Mouse (Mus musculus): ENCODE measurements around the gene Mboat2. TPM values are rescaled to one million over a fixed set of nuclear protein-coding genes. Genes with fewer than 3 reads are reported as not detected.

Mboat2 gene
- total RNA-seq, 2 experiments from 2014 or later: 21.5 to 32.8 TPM

DNA sequence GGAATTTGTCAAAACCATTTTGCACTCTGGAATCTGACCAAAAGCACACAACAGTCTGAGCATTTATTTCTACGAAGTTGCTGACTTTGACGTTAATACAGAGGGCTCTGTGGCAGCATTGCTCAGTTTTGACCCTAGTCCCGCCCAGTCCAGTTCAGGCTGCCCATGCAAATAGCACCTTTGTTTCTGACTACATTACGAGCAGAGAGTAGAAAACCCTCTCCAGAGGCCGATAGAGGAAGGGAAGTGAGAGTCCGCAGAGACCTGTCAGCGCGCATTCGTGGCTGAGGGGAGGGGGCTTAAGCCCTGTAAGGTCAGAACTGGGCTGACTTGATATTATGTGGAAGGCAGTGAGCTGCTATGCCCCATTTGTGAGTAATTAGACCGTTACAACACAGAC lies 69.0 kb downstream of the Mboat2 start:
- no peak for DNase-seq

DNA sequence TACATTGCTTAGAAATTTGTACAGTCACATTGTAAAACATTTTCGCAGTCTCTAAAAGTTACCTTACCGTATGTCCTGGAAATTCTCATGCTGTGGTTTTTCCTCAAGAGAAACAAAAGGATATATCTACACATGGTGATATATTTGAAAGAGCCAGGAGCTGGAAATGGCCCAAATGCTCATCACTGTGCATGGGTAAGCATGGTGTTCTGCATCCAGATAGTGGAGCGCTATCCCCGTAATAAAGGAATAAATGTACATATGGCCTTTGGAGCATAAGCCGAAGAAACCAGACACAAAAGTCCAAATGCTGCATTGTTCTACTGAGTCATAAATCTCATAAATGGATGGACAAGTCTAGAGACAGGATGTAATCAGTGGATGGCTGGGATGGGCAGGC lies 72.1 kb downstream of the Mboat2 start:
- DNase-seq: no peak

DNA sequence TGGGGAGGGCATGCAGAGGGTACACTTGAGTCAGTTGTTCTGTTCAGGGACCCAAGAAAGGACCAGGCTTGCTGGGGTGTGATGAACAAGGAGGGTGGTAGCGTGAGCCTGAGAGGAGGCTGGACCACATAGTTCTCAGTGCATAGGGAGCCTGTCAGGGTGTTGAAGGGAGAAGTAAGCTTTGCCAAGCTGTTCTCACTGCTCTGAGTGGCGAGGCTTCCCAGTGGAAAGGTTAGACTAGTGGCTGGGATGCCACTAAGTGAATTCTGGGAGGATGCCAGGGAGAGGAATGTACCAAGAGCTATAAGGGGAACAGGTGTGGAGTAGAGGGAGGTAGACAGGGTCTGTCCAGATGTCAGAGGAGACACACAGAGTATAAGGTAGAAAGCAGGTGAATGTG lies 77.2 kb downstream of the Mboat2 start:
- DNase-seq: no peak

DNA sequence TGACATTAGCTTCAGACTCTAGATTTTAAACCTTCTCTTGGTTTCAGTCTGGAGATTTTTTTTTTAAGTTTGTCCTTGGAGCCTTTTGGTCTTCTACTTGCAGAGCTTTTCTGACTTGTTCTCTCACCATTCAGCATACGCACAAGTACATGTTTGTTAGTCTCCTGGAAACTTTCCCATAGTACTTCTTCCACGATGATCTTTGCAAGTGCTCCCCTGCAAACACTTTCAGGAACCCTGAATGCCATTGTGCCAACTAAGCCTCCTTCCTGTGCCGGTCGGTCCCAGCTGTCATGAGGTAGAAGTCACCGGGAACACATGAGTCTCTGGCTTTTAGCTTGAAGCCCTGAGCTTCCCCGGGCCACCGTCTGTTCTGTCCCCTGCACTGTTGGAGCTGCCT lies 79.0 kb downstream of the Mboat2 start:
- DNase-seq: no peak

DNA sequence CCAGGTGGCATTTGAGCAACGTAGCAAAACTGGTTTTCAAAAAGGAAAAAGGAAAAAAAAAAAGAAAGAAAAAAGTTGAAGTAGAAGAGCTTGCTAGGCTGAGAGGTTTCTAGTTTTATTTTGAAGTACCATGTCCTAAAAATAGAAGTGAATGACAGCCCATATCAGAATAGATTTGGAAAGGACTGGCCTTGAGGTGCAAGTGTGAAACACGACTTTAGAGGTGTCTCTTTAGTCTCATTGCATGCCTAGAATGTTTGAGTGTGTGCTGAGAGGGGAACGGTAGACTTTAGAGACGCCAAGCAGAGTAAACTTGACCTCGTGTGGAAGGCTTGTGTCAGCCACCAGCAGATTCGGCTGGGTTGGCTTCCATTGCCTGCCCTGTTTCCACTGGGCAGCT lies 81.5 kb downstream of the Mboat2 start:
- DNase-seq: no peak

DNA sequence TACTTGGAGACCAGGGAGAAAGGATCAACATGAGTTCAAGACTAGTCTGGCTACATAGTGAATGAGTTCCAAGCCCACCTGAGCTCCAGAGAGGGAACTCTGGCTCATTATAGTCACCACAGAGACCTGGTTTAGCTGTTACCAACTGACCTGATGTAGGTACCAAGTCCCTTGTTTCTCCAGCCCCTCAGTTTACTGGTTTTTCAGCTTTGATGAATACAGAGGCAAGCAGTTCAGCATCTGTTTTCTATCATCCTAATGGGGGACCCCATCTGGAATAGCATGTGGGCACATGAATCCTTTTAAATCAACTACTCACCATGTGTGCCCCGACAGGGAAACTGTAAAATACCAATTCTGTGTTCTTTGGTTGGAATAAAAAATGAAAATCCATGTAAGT lies 82.2 kb downstream of the Mboat2 start:
- DNase-seq: no peak

DNA sequence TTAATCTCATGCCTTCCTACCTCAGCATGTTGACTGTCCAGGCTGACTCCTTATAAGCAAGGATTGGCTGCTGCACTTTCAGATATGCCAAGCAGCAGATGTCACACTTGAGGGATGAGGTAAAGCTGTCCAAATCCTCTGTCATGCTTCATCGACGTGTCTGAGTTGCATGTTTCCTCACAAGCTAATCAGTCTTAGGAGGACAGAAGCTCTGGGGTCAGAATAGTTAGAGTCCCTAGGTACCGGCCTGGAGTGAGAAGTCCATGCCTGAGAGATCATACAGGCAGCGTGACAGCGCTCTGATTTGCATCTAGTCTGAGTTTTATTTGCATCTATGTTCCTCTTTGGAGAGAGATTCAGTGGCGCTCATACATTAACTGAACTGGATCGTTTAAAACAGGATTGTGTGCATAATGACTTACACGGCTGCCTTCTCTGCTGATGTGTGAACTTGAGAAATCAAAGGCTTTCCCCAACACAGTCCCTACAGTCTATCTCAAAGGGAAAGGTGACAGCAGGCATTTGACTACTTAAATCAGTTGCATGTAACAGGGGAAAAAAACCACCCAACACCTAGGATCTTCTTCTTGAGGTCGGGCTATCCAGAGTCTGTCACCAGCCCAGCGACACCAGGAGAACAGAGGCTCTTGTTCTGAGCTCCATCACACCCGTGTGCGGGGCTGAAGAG lies 88.0 kb downstream of the Mboat2 start:
- DNase-seq: no peak

DNA sequence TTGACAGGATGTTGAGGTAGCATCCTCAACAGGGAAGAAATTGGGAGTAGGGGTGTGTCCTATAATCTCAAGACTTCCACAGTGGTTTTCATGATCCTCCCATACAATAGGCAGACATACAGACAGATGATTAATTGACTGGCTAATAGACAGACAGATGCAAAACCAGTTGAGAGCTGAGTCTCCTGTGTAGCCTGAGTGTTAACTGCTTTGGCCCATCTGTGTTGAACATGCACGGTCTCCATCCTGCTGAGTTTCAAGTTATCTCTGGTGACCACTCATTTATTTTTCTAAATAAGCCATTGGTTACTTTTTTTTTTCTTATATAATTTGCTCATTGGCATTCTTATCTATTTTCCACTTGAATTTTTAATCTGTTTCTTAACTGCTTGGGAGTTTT lies 90.2 kb downstream of the Mboat2 start:
- DNase-seq: no peak

DNA sequence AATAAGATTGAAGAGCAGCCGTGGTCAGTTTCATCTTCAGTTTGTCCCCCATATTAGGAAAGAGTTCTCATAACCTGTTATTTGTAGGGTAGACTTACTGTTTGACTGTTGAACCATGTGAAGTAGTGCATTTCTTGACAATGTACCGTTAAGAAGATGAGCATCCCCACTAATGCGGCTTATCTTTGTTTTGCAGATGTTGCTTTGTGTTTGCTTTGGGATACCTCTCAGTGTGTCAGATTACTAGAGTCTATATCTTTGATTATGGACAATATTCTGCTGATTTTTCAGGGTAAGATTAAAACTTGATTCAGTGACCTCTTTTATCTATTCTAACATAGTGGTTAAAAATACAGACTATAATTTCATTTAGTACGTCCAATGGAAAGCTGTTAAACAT lies 93.3 kb downstream of the Mboat2 start:
- DNase-seq: no peak

DNA sequence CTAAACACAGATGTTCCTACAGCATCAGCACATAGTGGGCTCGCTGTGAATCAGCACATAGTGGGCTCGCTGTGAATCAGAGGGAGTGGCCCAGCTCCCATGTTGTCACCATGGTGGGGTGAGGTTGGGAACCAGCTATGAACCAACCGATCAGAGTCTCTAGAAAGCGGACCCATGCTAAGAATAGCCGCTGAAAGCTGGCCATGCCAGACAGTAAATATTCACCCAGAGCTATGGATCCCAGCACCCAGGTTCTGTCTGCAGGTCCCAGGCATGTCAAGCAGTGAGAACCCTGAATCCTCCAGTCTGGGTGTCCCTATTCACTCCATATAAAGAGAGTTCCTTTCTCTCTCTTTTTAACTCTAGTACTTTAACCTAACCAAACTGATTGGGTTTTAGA lies 94.6 kb downstream of the Mboat2 start:
- no peak for DNase-seq

DNA sequence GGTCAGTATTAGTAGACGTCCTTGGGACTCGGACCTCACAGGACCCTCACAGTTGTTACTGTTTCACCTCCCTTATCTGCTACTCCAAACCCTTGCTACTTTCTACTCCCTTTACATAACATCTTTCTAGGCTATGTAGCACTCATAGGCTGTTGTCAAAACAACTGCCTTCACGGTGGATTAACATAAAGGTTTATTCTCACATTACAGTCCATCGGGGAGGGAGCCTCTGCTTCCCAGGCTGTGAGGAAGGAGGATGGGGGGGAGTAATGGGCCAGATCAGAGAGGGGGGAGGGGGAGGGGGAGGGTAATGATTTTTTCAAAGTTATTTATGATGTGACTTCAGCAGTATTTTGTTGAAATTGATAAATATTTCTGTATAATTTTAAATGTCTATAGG lies 95.0 kb downstream of the Mboat2 start:
- no peak for DNase-seq

DNA sequence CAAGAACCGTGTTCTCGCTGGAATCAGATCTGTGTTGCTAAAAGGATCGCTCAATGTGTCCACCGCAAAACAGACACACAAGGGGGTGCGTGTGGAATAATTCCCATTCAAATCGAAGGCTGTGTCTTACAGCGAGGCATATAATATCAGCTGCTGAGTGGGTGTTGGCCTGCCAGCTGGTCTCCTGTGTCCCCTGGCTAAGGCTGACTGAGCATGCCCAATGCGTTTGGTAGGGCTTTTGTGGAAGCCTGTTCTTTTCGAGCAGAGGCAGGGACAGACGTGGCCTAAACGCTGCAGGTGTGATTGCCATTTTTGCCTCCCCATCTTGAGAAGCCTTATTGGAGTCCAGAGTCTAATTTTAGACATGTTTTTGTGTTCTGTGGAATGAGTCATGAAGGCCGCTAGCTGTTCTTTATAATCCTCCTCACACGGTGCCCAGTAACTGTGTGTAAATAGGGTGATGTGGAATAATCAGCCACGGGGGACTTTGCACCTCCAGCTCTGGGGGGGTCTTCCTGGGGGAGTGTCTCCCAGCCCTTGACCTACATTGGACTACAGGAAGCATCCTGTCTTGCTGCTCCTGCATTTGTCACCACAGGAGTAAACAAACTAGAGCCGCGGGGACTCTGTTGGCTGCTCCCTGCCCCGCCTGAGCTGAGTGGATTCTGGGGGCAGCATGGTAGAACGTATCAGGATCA lies 97.5 kb downstream of the Mboat2 start:
- no peak for DNase-seq

DNA sequence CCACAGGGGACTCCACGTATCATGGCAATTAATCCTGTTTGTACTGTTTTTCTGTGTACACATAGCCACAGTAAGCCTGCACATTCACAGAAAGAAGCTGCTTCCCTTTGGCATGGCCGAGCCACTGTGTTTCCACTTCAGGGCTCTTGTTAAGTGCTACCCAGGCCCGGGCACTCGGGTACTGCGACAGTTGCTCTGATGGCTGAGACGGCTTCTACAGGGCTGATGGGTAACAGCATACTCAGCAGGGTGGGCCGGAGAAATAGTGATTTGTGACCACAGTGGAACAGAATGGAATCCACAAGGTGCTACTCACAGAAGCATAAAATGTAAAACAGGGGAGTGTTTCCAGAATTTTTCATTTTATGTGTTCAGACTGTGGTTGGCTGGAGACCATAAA lies 98.4 kb downstream of the Mboat2 start:
- no peak for DNase-seq

DNA sequence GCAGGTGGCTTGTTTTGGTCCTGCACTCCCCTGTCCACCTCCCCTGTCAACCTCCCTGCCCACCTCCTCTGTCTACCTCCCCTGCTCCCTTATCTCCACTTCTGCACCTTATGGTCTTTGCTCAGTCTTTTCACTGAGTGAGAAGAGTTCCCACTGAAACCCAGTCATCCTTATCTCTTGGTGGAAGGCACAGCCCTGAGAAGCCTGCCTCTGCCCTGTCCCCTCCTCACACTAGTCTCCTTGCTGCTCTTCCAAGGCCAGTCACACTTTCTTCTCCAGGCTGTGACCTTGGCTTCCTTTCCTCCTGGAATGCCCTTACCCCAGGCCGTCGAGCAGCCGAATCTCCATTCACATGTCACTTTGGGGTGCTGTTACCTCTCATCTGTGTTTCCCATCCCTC lies 100.1 kb downstream of the Mboat2 start:
- peak in 1 of 2 experiments; percentile 40 for DNase-seq

DNA sequence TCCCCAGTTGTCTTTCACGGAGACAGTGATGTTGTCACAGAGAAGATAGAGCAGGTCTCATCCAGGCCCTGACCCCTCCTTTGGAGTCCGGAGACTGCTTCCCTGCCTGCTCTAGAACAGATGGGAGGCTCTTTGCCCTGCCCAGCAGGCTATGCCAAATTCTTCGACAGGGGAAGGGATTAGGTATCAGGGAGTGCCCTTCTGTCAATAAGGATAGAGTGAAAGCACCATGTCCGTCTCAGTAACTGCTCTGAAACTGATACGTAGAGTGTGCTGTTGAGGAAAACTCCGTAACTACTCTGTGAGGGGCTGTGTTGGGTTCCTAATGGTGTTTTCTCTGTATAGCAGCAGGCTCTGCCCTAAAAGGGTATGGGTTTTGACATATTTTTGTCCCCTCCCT lies 101.4 kb downstream of the Mboat2 start:
- DNase-seq: no peak

DNA sequence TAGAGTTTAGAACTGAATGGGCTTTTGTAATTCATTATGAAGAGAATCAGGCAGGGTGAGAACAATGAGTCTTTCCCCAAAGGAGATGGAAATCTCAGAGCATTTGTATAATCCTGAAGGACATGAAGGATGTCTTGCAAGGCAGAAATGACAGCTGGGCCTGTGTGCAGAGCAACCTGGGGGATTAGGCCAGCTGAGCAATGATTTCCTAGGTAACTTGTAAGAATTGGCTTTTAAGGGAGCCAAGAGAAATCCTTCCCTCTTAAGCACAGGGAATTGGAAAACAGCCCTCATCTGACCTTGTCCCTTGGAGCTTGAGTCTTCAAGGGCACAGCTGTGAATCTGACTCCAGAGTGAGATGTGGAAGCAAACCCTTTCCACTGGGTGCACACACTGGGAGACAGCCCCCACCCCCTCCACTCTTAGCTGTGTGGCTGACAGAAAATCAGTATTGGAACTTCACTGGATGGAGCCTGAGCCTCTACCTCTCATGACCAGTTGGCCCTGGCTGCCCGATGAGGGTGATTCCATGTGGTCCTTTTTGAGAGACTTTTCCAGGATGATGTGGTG lies 102.6 kb downstream of the Mboat2 start:
- peak; percentile 14 to 42 for DNase-seq

DNA sequence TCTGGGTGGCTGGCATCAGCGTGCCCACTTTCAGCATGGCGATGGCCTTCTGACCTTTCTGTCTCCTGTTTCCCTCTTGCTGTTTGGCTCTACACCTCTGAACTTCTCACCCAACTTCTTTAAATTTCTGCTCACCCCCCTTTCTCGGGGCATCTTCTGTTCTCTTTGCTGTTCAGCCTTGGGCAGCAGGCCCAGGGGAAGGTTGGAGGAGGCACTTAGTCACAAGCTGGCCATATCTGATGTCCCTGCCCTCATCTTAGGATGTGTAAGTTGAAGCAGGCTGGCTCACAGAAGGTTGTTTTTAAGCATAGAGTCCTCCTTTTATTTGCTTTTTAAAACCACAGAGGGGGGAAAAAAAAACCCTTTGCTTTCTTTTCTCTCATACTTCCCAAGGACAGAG lies 103.3 kb downstream of the Mboat2 start:
- peak; percentile 75 to 83 for DNase-seq

DNA sequence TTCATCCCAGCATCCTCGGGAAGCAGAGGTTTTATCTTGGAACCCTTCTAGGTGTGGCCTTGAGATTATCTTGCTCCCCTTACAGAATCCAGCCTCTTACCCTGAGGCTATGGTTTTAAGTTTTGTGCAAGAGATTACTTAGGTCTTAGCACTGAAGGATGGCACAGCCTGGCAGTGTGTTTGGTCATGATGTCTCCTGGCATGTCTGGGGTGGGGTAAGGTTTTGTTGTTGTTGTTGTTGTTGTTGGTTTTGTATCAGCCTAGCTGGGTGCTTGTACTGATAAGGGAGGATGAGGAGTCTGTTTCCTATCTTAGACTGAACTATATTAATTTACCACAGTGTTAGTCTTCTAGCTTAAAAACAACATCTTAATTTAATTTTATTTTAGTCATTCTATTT lies 105.6 kb downstream of the Mboat2 start:
- DNase-seq: no peak

DNA sequence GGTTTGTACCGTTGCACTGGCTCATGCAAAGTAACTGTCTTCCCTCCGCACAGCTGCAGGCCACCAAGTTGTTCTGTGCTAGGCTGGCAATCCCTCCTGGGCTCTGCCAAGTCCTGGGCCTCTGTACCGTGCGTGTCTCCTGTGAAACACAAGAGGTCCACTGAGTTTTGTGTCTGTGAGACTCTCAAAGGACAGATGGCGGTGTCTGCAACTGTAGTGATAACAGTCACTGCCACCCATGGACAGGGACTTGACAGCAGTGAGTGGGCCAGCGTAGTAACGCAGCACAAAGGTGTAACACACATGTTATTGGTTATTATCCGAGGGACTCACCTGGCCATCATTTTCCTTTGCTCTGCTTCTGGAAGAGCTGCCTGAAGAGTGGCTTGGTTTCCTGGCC lies 108.7 kb downstream of the Mboat2 start:
- DNase-seq: no peak

DNA sequence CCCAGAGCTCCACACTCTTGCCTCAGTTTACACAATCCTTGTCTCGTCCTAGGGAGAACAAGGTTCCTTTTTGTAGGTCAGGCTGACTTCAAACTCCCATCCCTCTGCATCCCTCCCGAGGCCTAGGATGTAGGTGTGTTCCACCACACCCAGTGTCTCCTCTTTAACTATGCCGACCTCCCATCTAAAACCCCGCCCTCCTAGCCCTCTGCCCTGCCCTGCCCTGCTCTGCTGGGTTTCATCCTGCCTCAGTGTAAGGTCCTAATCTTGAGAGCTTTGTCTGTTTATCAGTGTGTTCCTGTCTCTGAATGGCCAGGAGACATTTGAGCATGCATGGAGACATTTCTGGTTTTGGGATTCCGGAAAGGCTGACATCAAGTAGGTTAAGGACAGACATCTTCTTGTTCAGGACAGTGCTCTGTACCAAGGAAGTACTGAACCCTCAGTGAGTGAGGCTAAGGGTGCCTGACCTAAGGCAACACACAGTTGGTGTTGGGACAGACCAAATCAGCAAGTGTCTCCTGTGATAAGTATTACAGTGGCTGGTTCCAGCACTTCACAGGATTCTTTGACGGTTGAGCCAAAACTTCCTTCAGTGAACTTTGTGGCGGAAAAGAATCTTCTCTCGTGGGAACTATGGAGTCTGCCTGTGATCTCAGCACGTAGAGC lies 112.1 kb downstream of the Mboat2 start:
- no peak for DNase-seq

DNA sequence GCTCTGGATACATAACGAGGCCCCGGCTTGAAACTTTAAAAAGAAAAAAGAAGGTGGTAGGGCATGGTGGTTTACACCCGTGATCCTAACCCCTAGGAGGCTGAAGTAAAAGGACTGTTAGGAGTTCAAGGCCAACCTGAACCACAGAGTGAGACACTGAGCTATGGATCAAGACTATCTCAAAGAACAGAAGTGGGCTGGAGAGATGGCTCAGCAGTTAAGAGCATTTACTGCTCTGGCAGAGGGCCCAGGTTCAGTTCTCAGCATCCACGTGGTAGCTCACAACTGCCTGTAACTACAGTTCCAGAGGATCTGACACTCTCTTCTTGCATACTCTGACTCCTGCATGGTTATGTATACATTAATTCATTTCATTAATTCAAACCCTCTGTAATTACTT lies 112.7 kb downstream of the Mboat2 start:
- peak in 1 of 2 experiments; percentile 39 for DNase-seq

DNA sequence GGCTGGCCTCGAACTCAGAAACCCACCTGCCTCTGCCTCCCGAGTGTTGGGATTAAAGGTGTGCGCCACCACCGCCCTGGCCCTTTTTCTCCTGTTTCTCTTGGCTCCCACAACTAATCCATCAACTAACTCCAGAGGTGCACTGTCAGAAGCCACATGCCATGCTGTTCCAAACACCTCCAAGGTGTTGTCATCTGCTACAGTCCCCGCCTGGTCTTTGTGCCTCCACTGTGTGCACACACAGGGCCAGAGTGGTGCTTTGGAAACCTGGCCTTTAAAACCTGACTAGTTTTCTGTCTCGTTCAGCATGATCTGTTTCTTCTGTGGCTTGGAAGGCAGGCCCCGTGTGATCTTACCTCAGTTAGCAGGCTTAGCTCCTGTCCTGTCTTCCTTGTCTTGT lies 113.9 kb downstream of the Mboat2 start:
- DNase-seq: no peak

DNA sequence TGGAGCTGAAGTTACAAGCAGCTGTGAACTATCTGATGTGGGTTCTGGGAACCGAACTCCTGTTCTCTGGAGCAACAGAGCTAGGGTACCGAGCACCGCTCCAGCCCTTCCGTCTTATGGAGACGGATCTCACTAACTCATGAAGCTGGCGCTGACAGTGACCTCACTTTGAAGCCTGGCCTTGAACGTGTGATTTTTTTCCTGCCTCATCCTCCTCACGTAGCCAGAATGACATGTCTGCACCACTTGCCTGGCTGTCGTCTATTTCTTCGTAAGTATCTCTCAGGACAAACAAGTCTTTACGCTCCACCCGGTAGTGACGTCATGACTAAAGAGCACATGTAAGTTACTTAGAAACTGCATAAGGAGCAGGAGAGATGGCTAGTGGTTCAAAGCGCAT lies 116.4 kb downstream of the Mboat2 start:
- DNase-seq: peak in 1 of 2 experiments; percentile 26
